Mouse (Mus musculus): ENCODE measurements around the gene Dcaf7. TPM values are rescaled to one million over a fixed set of nuclear protein-coding genes. Genes with fewer than 3 reads are reported as not detected.

The Dcaf7 gene
- 37.6 TPM for polyA plus RNA-seq (2014; fragmentation: Illumina TruSeq; extraction: RNeasy Lipid Tissue Mini Kit (QIAGEN cat#74804); ENCODE audit: low read depth, low replicate concordance)

GRCm38 (mm10) chr11:106036548-106037417 lies at the start of gene Dcaf7:
Gene Dcaf7, plus strand, starts transcription at chr11:106036872.

GRCm38 (mm10) chr11:105994375-105994774 lies 42.3 kb upstream of the Dcaf7 start, which contains the start of gene Ace3:
Gene Ace3, plus strand, starts transcription at chr11:105994675.

GRCm38 (mm10) chr11:106007821-106008220 lies 28.9 kb upstream of the Dcaf7 start, which contains the start of gene Kcnh6:
Gene Kcnh6, plus strand, starts transcription at chr11:106008124.

GRCm38 (mm10) chr11:106065923-106066571 lies 29.4 kb downstream of the Dcaf7 start, which contains the start of gene Taco1:
Gene Taco1, plus strand, starts transcription at chr11:106066061.

GRCm38 (mm10) chr11:106083708-106084701 lies 47.3 kb downstream of the Dcaf7 start, which contains the start of gene Map3k3:
Gene Map3k3, plus strand, starts transcription at chr11:106084613.

Other genes with a start within 250 kb of the Dcaf7 start
- gene Cyb561, start 83.5 kb upstream of the Dcaf7 start, polyA plus RNA-seq (2014; fragmentation: Illumina TruSeq; extraction: RNeasy Lipid Tissue Mini Kit (QIAGEN cat#74804); ENCODE audit: low read depth, low replicate concordance) = 31.9 TPM
- 12.2 TPM for gene Ace, start 68.9 kb upstream of the Dcaf7 start, polyA plus RNA-seq (2014; fragmentation: Illumina TruSeq; extraction: RNeasy Lipid Tissue Mini Kit (QIAGEN cat#74804); ENCODE audit: low read depth, low replicate concordance)
- not detected for gene Ace3, start 42.2 kb upstream of the Dcaf7 start, polyA plus RNA-seq (2014; fragmentation: Illumina TruSeq; extraction: RNeasy Lipid Tissue Mini Kit (QIAGEN cat#74804); ENCODE audit: low read depth, low replicate concordance)
- gene Kcnh6, start 28.7 kb upstream of the Dcaf7 start, polyA plus RNA-seq (2014; fragmentation: Illumina TruSeq; extraction: RNeasy Lipid Tissue Mini Kit (QIAGEN cat#74804); ENCODE audit: low read depth, low replicate concordance) = 0.32 TPM
- 5.7 TPM for gene Taco1, start 29.2 kb downstream of the Dcaf7 start, polyA plus RNA-seq (2014; fragmentation: Illumina TruSeq; extraction: RNeasy Lipid Tissue Mini Kit (QIAGEN cat#74804); ENCODE audit: low read depth, low replicate concordance)
- 7.2 TPM for gene Map3k3, start 47.7 kb downstream of the Dcaf7 start, polyA plus RNA-seq (2014; fragmentation: Illumina TruSeq; extraction: RNeasy Lipid Tissue Mini Kit (QIAGEN cat#74804); ENCODE audit: low read depth, low replicate concordance)
- gene Gm10840, start 124.0 kb downstream of the Dcaf7 start, polyA plus RNA-seq (2014; fragmentation: Illumina TruSeq; extraction: RNeasy Lipid Tissue Mini Kit (QIAGEN cat#74804); ENCODE audit: low read depth, low replicate concordance) = not detected
- gene Limd2, start 124.0 kb downstream of the Dcaf7 start, polyA plus RNA-seq (2014; fragmentation: Illumina TruSeq; extraction: RNeasy Lipid Tissue Mini Kit (QIAGEN cat#74804); ENCODE audit: low read depth, low replicate concordance) = 1.7 TPM
- gene Strada, start 165.3 kb downstream of the Dcaf7 start, polyA plus RNA-seq (2014; fragmentation: Illumina TruSeq; extraction: RNeasy Lipid Tissue Mini Kit (QIAGEN cat#74804); ENCODE audit: low read depth, low replicate concordance) = 7.5 TPM
- gene Ccdc47, start 179.5 kb downstream of the Dcaf7 start, polyA plus RNA-seq (2014; fragmentation: Illumina TruSeq; extraction: RNeasy Lipid Tissue Mini Kit (QIAGEN cat#74804); ENCODE audit: low read depth, low replicate concordance) = 142 TPM
- 57.6 TPM for gene Ddx42, start 180.1 kb downstream of the Dcaf7 start, polyA plus RNA-seq (2014; fragmentation: Illumina TruSeq; extraction: RNeasy Lipid Tissue Mini Kit (QIAGEN cat#74804); ENCODE audit: low read depth, low replicate concordance)
- 10.4 TPM for gene Ftsj3, start 219.2 kb downstream of the Dcaf7 start, polyA plus RNA-seq (2014; fragmentation: Illumina TruSeq; extraction: RNeasy Lipid Tissue Mini Kit (QIAGEN cat#74804); ENCODE audit: low read depth, low replicate concordance)
- 16.9 TPM for gene Psmc5, start 219.3 kb downstream of the Dcaf7 start, polyA plus RNA-seq (2014; fragmentation: Illumina TruSeq; extraction: RNeasy Lipid Tissue Mini Kit (QIAGEN cat#74804); ENCODE audit: low read depth, low replicate concordance)
- 14.8 TPM for gene Smarcd2, start 236.1 kb downstream of the Dcaf7 start, polyA plus RNA-seq (2014; fragmentation: Illumina TruSeq; extraction: RNeasy Lipid Tissue Mini Kit (QIAGEN cat#74804); ENCODE audit: low read depth, low replicate concordance)
- gene Tcam1, start 239.8 kb downstream of the Dcaf7 start, polyA plus RNA-seq (2014; fragmentation: Illumina TruSeq; extraction: RNeasy Lipid Tissue Mini Kit (QIAGEN cat#74804); ENCODE audit: low read depth, low replicate concordance) = not detected

Data from sigmoid colon, adult 10 weeks (tissue).